Mouse (Mus musculus) myocyte (in vitro differentiated cells): ENCODE measurements around the gene Auts2. TPM values are rescaled to one million over a fixed set of nuclear protein-coding genes. Genes with fewer than 3 reads are reported as not detected.

Experiments
- H3K27me3 ChIP-seq: one replicate; pipeline ENCODE4 v1.6.1; 2011; ENCODE audit not compliant: control insufficient read depth, insufficient read depth, insufficient read length
- H3K36me3 ChIP-seq: one replicate; pipeline ENCODE4 v1.6.1; 2011; ENCODE audit not compliant: control insufficient read depth, insufficient read depth
- H3K4me2 ChIP-seq: one replicate; pipeline ENCODE4 v1.6.1; 2011; ENCODE audit warnings: low read depth, control low read depth
- H3K4me3 ChIP-seq: one replicate; pipeline ENCODE4 v1.5.1; 2011; ENCODE audit warnings: mild to moderate bottlenecking, control low read depth, moderate library complexity
- H3K79me2 ChIP-seq: one replicate; pipeline ENCODE4 v1.6.1; 2011; ENCODE audit not compliant: control insufficient read depth, insufficient read depth
- H3ac ChIP-seq: one replicate; pipeline ENCODE4 v1.6.1; 2011; ENCODE audit not compliant: control insufficient read depth, insufficient read length
- CEBPB ChIP-seq: IDR thresholded peaks from 2 replicates; pipeline ENCODE4 v1.6.1; 2011; ENCODE audit warnings: mild to moderate bottlenecking, moderate library complexity; ENCODE audit not compliant: poor library complexity, insufficient read depth, severe bottlenecking
- E2F4 ChIP-seq: IDR thresholded peaks from one replicate; pipeline ENCODE4 v1.6.1; 2011; ENCODE audit warnings: mild to moderate bottlenecking, control low read depth, moderate library complexity; ENCODE audit not compliant: insufficient read depth
- MAX ChIP-seq: IDR thresholded peaks from one replicate; pipeline ENCODE4 v1.6.1; 2011; ENCODE audit warnings: low read depth, mild to moderate bottlenecking, control low read depth
- MYOD1 ChIP-seq, 3 experiments: IDR thresholded peaks; one replicate each; pipeline ENCODE4 v1.6.1; 2011; ENCODE audit warnings: control low read depth in 2 of 3, low read depth in 2 of 3, mild to moderate bottlenecking in 2 of 3, moderate library complexity in 1 of 3; ENCODE audit not compliant: insufficient read length in 2 of 3, control insufficient read depth in 1 of 3
- MYOG ChIP-seq, 3 experiments: IDR thresholded peaks; one replicate each; pipeline ENCODE4 v1.6.1; 2011; ENCODE audit warnings: control low read depth in 2 of 3, low read depth in 2 of 3, mild to moderate bottlenecking in 2 of 3; ENCODE audit not compliant: insufficient read length in 2 of 3, control insufficient read depth in 1 of 3, insufficient read depth in 1 of 3
- POLR2A ChIP-seq: IDR thresholded peaks from one replicate; pipeline ENCODE4 v1.6.1; 2011; ENCODE audit warnings: low read depth, mild to moderate bottlenecking, control low read depth, moderate library complexity; ENCODE audit not compliant: insufficient read length
- POLR2AphosphoS2 ChIP-seq: IDR thresholded peaks from one replicate; pipeline ENCODE4 v1.6.1; 2011; ENCODE audit warnings: low read depth, control low read depth; ENCODE audit not compliant: insufficient read length
- REST ChIP-seq: IDR thresholded peaks from one replicate; pipeline ENCODE4 v1.6.1; 2011; ENCODE audit warnings: mild to moderate bottlenecking, control low read depth, moderate library complexity; ENCODE audit not compliant: insufficient read depth, insufficient read length
- SRF ChIP-seq: IDR thresholded peaks from one replicate; pipeline ENCODE4 v1.6.1; 2011; ENCODE audit warnings: low read depth; ENCODE audit not compliant: control insufficient read depth, insufficient read length
- TCF12 ChIP-seq: IDR thresholded peaks from one replicate; pipeline ENCODE4 v1.6.1; 2011; ENCODE audit warnings: mild to moderate bottlenecking, control low read depth; ENCODE audit not compliant: poor library complexity, insufficient read depth, severe bottlenecking
- TCF3 ChIP-seq: IDR thresholded peaks from one replicate; pipeline ENCODE4 v1.6.1; 2011; ENCODE audit warnings: low read depth, control low read depth; ENCODE audit not compliant: insufficient read length
- USF1 ChIP-seq: IDR thresholded peaks from one replicate; pipeline ENCODE4 v1.6.1; 2011; ENCODE audit warnings: low read depth, mild to moderate bottlenecking, control low read depth, moderate library complexity
- polyA plus RNA-seq: library from polyadenylated mRNA; unstranded; fragments of >200 nt; fragmentation: generic; extraction: Trizol; gene quantifications from one replicate; pipeline ENCODE4 v1.2.1, GENCODE M21; 2012; ENCODE audit warnings: missing spikeins

Gene Auts2
- polyA plus RNA-seq, 1 experiment: 8.0 TPM

GRCm38 (mm10) chr5:132410338-132410852, 132.7 kb downstream of the Auts2 start:
- H3K36me3 ChIP-seq: no peaks in the 10 kb centered on the region
- no peak for TF ChIP-seq USF1
- no peak for TF ChIP-seq TCF3
- no peak for TF ChIP-seq MYOG (IDR thresholded peaks at IDR 0.05; ENCODE audit: control insufficient read depth in 1 of 3, insufficient read depth in 1 of 3, insufficient read length in 2 of 3, low read depth in 2 of 3)
- no peak for TF ChIP-seq SRF
- TF ChIP-seq POLR2AphosphoS2: no peak
- TF ChIP-seq E2F4: no peak
- no peak for TF ChIP-seq CEBPB
- no peak for TF ChIP-seq POLR2A
- TF ChIP-seq MAX: no peak
- TF ChIP-seq REST: no peak
- no peaks in the 10 kb centered on the region for H3K27me3 ChIP-seq
- no peak overlapping the region for H3K4me2 ChIP-seq
- H3K4me3 ChIP-seq: no peak overlapping the region
- no peak overlapping the region for H3ac ChIP-seq
- H3K79me2 ChIP-seq: no peaks in the 10 kb centered on the region

- TF ChIP-seq TCF12 (no peak), MYOD1 (IDR thresholded peaks at IDR 0.05; ENCODE audit: control insufficient read depth in 1 of 3, insufficient read length in 2 of 3, low read depth in 2 of 3) (no peak), CEBPB (no peak)
These were observed 134.1 kb downstream of the Auts2 start for GRCm38 (mm10) chr5:132408892-132409575.

GRCm38 (mm10) chr5:132400556-132400955, 142.6 kb downstream of the Auts2 start:
- no peak for TF ChIP-seq MYOG (IDR thresholded peaks at IDR 0.05; ENCODE audit: control insufficient read depth in 1 of 3, insufficient read depth in 1 of 3, insufficient read length in 2 of 3, low read depth in 2 of 3)
- no peak for TF ChIP-seq SRF
- no peak for TF ChIP-seq E2F4
- no peak for TF ChIP-seq POLR2AphosphoS2
- no peak for TF ChIP-seq REST
- no peak for TF ChIP-seq TCF12
- TF ChIP-seq TCF3: no peak
- TF ChIP-seq MAX: no peak
- TF ChIP-seq POLR2A: no peak
- no peak for TF ChIP-seq CEBPB
- TF ChIP-seq MYOD1 (IDR thresholded peaks at IDR 0.05; ENCODE audit: control insufficient read depth in 1 of 3, insufficient read length in 2 of 3, low read depth in 2 of 3): no peak
- TF ChIP-seq USF1: no peak
- H3K4me3 ChIP-seq: no peak overlapping the region
- no peaks in the 10 kb centered on the region for H3K36me3 ChIP-seq
- H3K27me3 ChIP-seq: no peaks in the 10 kb centered on the region
- H3ac ChIP-seq: no peak overlapping the region
- no peaks in the 10 kb centered on the region for H3K79me2 ChIP-seq
- no peak overlapping the region for H3K4me2 ChIP-seq

More at GRCm38 (mm10) chr5:132408892-132409575, 134.1 kb downstream of the Auts2 start:
- Histone ChIP-seq H3K79me2 (no peaks in the 10 kb centered on the region), H3K4me2 (no peak overlapping the region), H3ac (no peak overlapping the region), H3K27me3 (no peaks in the 10 kb centered on the region), H3K36me3 (no peaks in the 10 kb centered on the region), H3K4me3 (no peak overlapping the region)

- Histone ChIP-seq H3K79me2 (no peaks in the 10 kb centered on the region), H3K27me3 (no peaks in the 10 kb centered on the region), H3K4me2 (no peak overlapping the region), H3K4me3 (no peak overlapping the region), H3K36me3 (no peaks in the 10 kb centered on the region), H3ac (no peak overlapping the region)
- TF ChIP-seq MAX: no peak
- no peak for TF ChIP-seq TCF3
- TF ChIP-seq MYOD1 (IDR thresholded peaks at IDR 0.05; ENCODE audit: control insufficient read depth in 1 of 3, insufficient read length in 2 of 3, low read depth in 2 of 3): no peak
These were observed 143.7 kb downstream of the Auts2 start for GRCm38 (mm10) chr5:132399486-132399885.

GRCm38 (mm10) chr5:132395922-132396321, 147.2 kb downstream of the Auts2 start:
- H3K27me3 ChIP-seq: no peaks in the 10 kb centered on the region
- no peak for TF ChIP-seq MYOD1 (IDR thresholded peaks at IDR 0.05; ENCODE audit: control insufficient read depth in 1 of 3, insufficient read length in 2 of 3, low read depth in 2 of 3)
- TF ChIP-seq MAX: no peak
- TF ChIP-seq TCF3: no peak
- no peak for TF ChIP-seq CEBPB
- TF ChIP-seq E2F4: no peak
- no peak for TF ChIP-seq TCF12
- TF ChIP-seq POLR2A: no peak
- no peak for TF ChIP-seq POLR2AphosphoS2
- no peak for TF ChIP-seq SRF
- TF ChIP-seq REST: no peak
- TF ChIP-seq USF1: no peak
- TF ChIP-seq MYOG (IDR thresholded peaks at IDR 0.05; ENCODE audit: control insufficient read depth in 1 of 3, insufficient read depth in 1 of 3, insufficient read length in 2 of 3, low read depth in 2 of 3): no peak
- H3K4me3 ChIP-seq: no peak overlapping the region
- no peaks in the 10 kb centered on the region for H3K79me2 ChIP-seq
- no peak overlapping the region for H3K4me2 ChIP-seq
- no peaks in the 10 kb centered on the region for H3K36me3 ChIP-seq
- H3ac ChIP-seq: no peak overlapping the region
